Mouse (Mus musculus): ENCODE measurements at regions not wholly inside any gene's neighbourhood (a gene's known extent, or its start where the extent isn't known, plus 50 kb on each side); places are given as distances from the start of the nearest gene placed in this dataset.
A peak's percentile ranks its signal among the peaks of the same experiment; 100 is the strongest.

DNA sequence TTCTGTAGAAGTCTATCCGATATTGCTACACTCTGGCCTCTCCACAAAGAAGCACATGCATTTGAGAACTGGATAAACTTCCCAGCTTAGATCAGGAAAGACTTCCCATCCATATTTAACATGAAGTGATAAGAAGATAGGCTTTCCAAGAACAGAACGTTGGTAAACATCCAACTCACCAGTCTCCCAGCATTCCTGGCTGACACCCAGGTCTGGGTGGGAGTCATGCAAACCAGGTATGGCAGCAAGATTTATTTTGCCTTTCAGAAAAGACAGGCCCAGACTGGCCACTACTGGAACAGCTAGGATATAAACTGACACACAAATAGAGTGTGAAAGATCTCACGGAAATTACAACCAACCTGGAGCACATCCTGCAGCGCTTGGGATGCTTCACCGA, 459.6 kb downstream of the Psat1 start:
- DNase-seq (ENCODE audit: low spot score in 2 of 2), result peak in 1 of 2 experiments; percentile 28

DNA sequence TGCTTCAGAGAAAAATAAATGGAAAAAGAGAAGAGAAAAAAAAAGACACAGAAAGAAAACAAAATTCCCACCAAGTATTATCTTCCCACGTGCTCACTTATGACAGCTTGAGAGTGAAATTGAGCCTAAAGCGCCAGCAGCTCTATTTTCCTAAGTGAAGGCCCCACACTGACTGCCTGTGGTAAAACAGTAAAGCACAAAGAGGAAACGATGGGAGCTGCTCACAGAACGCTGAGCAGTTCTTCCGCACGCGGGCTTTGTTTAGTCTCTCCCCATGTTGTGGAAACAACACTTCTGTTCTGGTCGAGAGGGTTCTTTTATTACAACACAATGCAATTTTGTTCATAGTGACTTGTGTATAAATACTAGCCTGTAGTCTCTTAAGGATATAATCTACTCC, 465.5 kb downstream of the Psat1 start:
- DNase-seq (ENCODE audit: low spot score in 2 of 2), result no peak

GRCm38 (mm10) chr19:15469541-15469940, 477.6 kb downstream of the Psat1 start:
- no peak for DNase-seq (ENCODE audit: low spot score in 2 of 2)

DNA sequence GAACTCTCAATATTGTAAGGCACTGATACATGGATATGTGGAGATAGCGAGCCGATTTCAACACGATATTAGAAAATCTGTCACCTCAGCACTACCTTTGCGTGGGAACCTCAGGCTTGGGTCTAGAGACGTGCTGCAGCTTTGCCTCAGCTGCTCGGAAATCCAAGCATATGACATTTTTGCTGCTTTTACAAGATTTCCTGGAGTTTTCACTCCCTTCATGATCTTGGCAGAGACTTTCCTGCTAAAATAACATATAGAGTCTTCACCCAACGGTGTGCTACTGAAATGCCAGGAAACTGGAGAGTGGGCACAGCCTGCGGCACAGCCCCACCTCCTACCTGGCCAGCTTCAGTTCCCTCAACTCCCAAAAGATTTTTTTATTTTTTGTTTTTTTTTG, 480.4 kb downstream of the Psat1 start:
- peak; percentile 25 to 48 for DNase-seq (ENCODE audit: low spot score in 2 of 2)

- DNase-seq (ENCODE audit: low spot score in 2 of 2), result no peak
These were observed 481.9 kb downstream of the Psat1 start for GRCm38 (mm10) chr19:15465063-15465760.

- DNase-seq (ENCODE audit: low spot score in 2 of 2), result no peak
These were observed 489.3 kb downstream of the Psat1 start for GRCm38 (mm10) chr19:15457793-15458192.

- DNase-seq (ENCODE audit: low spot score in 2 of 2), result no peak
These were observed 490.0 kb downstream of the Psat1 start for GRCm38 (mm10) chr19:15456943-15457735.

GRCm38 (mm10) chr19:15448989-15449388, 498.1 kb downstream of the Psat1 start:
- DNase-seq (ENCODE audit: low spot score in 2 of 2), result no peak

DNA sequence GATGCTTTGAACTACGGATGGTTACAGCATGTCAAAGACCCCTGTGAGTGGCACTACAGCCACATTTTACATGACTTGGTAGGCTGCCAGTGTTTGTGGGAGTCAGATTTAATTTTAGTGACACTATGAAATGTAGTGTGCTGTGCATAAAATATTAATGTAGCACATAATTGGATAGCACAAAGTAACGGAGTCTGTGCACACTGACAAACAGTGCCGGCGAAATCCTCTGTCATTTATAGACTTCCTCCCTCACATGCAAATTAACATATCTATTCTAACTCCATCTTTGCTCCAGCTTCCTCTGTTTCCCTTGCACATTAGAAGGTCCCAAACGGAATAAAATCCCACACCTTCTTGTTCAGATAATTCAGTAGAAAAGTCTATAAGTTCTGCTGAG, 515.3 kb downstream of the Psat1 start:
- DNase-seq (ENCODE audit: low spot score in 2 of 2), result no peak

- DNase-seq (ENCODE audit: low spot score in 2 of 2), result peak in 1 of 2 experiments; percentile 6
These were observed 525.8 kb downstream of the Psat1 start for GRCm38 (mm10) chr19:15421311-15421710.

GRCm38 (mm10) chr19:15398624-15399023, 548.5 kb downstream of the Psat1 start:
- DNase-seq (ENCODE audit: low spot score in 2 of 2), result no peak

GRCm38 (mm10) chr19:15371682-15372081, 575.5 kb downstream of the Psat1 start:
- DNase-seq (ENCODE audit: low spot score in 2 of 2), result peak in 1 of 2 experiments; percentile 2

DNA sequence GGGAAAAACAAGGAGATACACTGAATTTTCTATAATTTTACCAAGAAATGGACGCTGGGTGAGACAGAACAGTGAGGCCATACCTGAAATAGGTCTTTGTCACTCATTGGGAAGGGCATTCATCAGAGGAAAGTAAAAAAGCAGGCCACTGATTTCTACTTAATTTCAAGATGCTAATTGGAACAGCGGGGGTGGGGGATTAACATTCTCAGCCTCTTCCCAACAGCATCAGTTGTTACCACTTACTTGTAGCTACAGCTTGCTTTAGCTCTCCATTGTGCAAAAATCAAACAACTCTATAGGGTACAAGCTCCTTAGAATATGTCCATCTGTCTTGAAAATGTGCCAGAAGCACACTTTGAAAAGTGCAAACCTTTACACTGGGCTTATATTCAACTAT, 580.2 kb downstream of the Psat1 start:
- DNase-seq (ENCODE audit: low spot score in 2 of 2), result no peak

DNA sequence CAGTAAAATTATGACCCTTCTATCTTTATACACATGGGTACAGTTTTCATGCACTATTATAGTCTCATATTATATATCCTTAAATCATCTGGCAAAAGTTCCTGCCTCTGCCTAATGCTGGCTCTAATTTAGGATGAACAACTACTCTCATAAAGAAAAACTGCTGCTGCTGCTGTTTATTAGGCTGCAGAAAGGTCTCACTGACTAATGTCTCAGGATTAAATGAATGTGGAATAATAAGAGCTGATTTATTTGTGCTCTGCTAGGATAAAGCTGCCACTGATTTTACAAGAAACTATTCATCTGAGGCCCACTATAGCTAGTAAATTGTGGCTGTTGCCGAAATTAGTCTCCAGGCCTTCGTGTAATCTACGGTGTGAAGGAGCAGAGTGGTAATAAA, 590.0 kb downstream of the Psat1 start:
- no peak for DNase-seq (ENCODE audit: low spot score in 2 of 2)

DNA sequence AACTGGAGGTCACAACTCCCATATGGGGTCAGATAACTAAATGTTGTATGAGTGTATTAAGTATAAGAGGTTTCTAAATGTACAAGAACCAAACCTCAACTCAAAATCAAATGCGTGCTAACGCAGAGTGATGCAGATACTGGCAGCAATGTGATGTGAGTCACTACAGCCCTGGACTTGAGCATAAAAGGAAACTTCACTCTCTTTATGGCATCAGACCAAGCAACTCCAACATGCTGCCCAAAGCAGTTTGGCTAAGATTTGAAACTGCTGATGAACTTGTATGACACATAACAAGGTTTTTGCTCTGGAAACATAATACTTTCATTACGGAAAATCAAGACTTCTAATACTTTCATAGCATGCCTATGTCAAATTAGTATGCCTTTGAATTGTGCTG, 598.8 kb downstream of the Psat1 start:
- DNase-seq (ENCODE audit: low spot score in 2 of 2), result no peak

DNA sequence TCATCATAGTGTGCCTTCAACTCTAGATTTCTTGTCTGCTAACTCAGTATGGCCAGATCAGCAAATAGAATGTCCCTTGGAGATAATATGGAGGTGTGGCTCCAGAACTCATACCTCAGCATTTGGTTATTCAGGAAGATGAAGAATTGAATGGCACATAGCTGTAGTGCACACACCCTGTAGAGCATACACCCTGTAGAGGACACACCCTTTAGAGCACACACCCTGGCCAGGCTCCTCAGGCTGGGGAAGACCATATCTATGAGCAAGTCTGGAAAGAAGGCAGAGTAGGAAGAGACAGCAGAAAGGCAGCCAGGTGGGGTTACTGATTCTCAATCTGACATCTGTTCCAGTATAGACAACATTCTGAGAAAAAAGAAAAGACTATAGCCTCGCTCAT, 604.9 kb downstream of the Psat1 start:
- DNase-seq (ENCODE audit: low spot score in 2 of 2), result no peak

- DNase-seq (ENCODE audit: low spot score in 2 of 2), result peak in 1 of 2 experiments; percentile 1
These were observed 606.7 kb downstream of the Psat1 start for GRCm38 (mm10) chr19:15340305-15340983.

DNA sequence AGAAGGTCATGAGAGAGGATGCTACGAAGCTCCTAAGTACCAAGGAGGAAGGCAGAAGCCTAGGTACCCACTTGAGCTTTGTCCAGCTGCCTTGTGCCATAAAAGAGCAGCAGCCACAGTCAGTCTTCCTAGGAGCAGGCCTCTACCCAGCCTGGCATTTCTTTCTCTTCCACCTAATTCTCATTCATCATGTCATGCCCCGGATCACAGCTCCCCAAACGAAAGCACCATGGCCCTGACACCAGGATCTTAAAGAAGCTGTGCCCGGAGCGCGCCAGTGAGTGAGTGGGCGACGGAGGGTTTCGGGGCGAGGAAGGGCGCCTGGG, 607.2 kb downstream of the Psat1 start:
- DNase-seq (ENCODE audit: low spot score in 2 of 2), result no peak

DNA sequence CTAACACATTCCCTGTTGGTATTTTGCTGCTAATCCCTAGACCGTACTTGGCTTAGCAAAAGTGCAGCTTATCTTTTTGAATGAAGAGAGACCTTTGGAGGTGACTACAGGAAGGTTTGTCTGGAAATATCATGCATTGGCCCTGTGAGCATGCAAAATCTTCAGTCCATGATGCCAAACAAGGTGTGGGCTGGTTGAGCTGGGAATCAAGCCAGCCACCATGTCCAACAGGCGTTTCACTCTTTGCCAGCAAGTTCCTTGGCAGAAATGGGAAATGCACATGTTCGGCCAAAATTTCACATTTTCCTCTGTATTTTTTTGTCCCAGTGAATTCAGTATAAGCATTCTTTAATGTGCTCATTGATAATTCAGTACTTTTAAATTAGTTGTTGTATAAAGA, 617.0 kb downstream of the Psat1 start:
- peak; percentile 14 to 64 for DNase-seq (ENCODE audit: low spot score in 2 of 2)

DNA sequence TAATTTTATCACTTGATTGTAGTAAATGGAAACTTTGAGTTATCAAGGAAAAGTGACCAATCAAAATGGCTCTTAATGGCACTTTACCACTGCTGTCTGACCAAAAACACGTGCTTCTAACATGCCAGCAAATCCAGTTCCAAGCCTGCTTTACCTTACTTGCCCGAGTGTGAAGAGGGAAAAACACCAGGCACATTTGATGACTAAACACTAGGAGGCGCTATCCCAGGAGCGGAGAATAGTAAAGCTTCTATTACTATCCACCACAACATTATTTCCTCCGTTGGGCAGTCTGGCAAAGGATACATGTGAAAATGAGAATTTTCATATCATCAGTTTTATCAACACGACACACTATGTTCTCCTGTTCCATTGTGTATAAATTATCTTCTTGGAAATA, 647.7 kb downstream of the Psat1 start:
- no peak for DNase-seq (ENCODE audit: low spot score in 2 of 2)

GRCm38 (mm10) chr19:15285016-15285415, 662.1 kb downstream of the Psat1 start:
- DNase-seq (ENCODE audit: low spot score in 2 of 2), result no peak

GRCm38 (mm10) chr19:15242781-15243180, 644.9 kb upstream of the Tle4 start:
- DNase-seq (ENCODE audit: low spot score in 2 of 2), result no peak
